Mouse (Mus musculus): ENCODE results near the gene Fbxw17. TPM values are rescaled to one million over a fixed set of nuclear protein-coding genes. Genes with fewer than 3 reads are reported as not detected.
"Not testable (repeated sequence)": the region's sequence is repeated elsewhere in the genome, so short reads cannot be mapped to it uniquely, and the experiment has no call there.

Gene Fbxw17
- polyA plus RNA-seq, 1 experiment from 2014 or later, result 5.0 TPM

- not testable (repeated sequence) for H3K36me3 ChIP-seq (replicated peaks); H3K4me1 ChIP-seq (replicated peaks); H3K27ac ChIP-seq (replicated peaks); ATAC-seq (ENCODE audit: insufficient read depth); H3K9me3 ChIP-seq (replicated peaks); H3K4me3 ChIP-seq (replicated peaks); H3K9ac ChIP-seq; H3K4me2 ChIP-seq; H3K27me3 ChIP-seq
- WGBS (ENCODE audit: insufficient replicate concordance), result 42% methylated on average over 2 of the region's 2 CpGs
Measured at GRCm38 (mm10) chr13:50460433-50460832, 42.8 kb downstream of the Fbxw17 start.

GRCm38 (mm10) chr13:50464621-50465562, 47.2 kb downstream of the Fbxw17 start:
- H3K4me2 ChIP-seq, result peak overlapping the region; percentile 16
- ATAC-seq (ENCODE audit: insufficient read depth), result no peak
- WGBS (ENCODE audit: insufficient replicate concordance), result 30% methylated on average over 27 of the region's 27 CpGs

GRCm38 (mm10) chr13:50467007-50467406, 49.3 kb downstream of the Fbxw17 start, which contains the start of gene Nutm2:
Gene Nutm2, plus strand, starts transcription at chr13:50467307.
- Histone ChIP-seq H3K27me3 (no peaks in the 10 kb centered on the region), H3K4me2 (no peak within 1 kb of the TSS), H3K4me1 (replicated peaks) (no peaks in the 10 kb centered on the region), H3K4me3 (replicated peaks) (no peak within 1 kb of the TSS), H3K9ac (no peak within 1 kb of the TSS), H3K9me3 (replicated peaks) (no peaks in the 10 kb centered on the region), H3K27ac (replicated peaks) (no peak within 1 kb of the TSS), H3K36me3 (replicated peaks) (no peaks in the 10 kb centered on the region)
- 44% methylated on average over 4 of the region's 4 CpGs for WGBS (ENCODE audit: insufficient replicate concordance)
- no peak for ATAC-seq (ENCODE audit: insufficient read depth)

More at GRCm38 (mm10) chr13:50464621-50465562, 47.2 kb downstream of the Fbxw17 start:
- Histone ChIP-seq H3K27ac (replicated peaks) (no peak overlapping the region), H3K9me3 (replicated peaks) (no peaks in the 10 kb centered on the region), H3K4me3 (replicated peaks) (no peak overlapping the region), H3K9ac (no peak overlapping the region), H3K36me3 (replicated peaks) (no peaks in the 10 kb centered on the region), H3K4me1 (replicated peaks) (no peaks in the 10 kb centered on the region), H3K27me3 (no peaks in the 10 kb centered on the region)

Other genes with a start within 250 kb of the Fbxw17 start
- gene Gm906, start 167.6 kb upstream of the Fbxw17 start, polyA plus RNA-seq (2015; fragmentation: Nextera tagmentation; extraction: Ambion mirVana), result not detected in 2 replicates
- gene Gm47429, start 26.0 kb downstream of the Fbxw17 start, polyA plus RNA-seq (2015; fragmentation: Nextera tagmentation; extraction: Ambion mirVana), result not detected in 2 replicates
- gene Nutm2, start 49.4 kb downstream of the Fbxw17 start, polyA plus RNA-seq (2015; fragmentation: Nextera tagmentation; extraction: Ambion mirVana), result not detected in 2 replicates
- not detected in 2 replicates for gene Gm904, start 225.4 kb downstream of the Fbxw17 start, polyA plus RNA-seq (2015; fragmentation: Nextera tagmentation; extraction: Ambion mirVana)

Measured in liver, embryonic 15.5 days (tissue).